Mouse (Mus musculus): ENCODE measurements around the gene Gm36210.

DNA sequence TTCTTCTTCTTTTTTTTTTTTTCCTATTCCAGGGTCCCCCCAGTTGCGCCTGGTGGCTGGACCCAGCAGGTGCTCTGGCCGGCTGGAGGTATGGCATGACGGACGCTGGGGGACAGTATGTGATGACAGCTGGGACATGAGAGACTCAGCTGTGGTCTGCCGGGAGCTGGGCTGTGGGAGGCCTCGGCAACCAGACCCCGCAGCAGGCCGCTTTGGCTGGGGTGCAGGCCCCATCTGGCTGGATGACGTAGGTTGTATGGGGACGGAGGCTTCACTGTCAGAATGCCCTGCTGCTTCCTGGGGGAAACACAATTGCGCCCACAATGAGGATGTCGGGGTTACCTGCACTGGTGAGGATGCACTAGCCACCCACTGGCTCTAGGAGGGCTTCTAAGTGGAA is 26.8 kb upstream of the Gm36210 start:
- no peak for TF ChIP-seq CTCF (IDR thresholded peaks at IDR 0.05; ENCODE audit: insufficient read depth, low read depth, low read length)
- no peak for TF ChIP-seq POLR2A (IDR thresholded peaks at IDR 0.05; ENCODE audit: insufficient read depth, low read depth, low read length)
